ENCODE assay signal across 8 mouse cellular contexts in genomic region chr6:91157237-91157570, GRCm38 (mm10). TPM values are rescaled to one million over a fixed set of nuclear protein-coding genes. Genes with fewer than 3 reads are reported as not detected.
A peak's percentile ranks its signal among the peaks of the same experiment; 100 is the strongest.
DNase-seq lines count a peak whose midpoint lies in the region; ATAC-seq and TF ChIP-seq lines count a peak whose summit lies in the region.

No protein-coding gene starts in this region.

- H3K4me1 ChIP-seq in heart, embryonic 11.5 days (ENCODE audit: control insufficient read depth, insufficient read depth, low read length), result peaks cover 26% of the 10 kb centered on the region; the same call in 1 of the 2 replicates
- no peaks in the 10 kb centered on the region for H3K4me1 ChIP-seq in ES-Bruce4 (ENCODE audit: control insufficient read depth, insufficient read depth, low read length)
- H3K4me1 ChIP-seq in forebrain, embryonic 16.5 days (replicated peaks; ENCODE audit: control insufficient read depth, insufficient read depth, low read length), result peaks cover 65% of the 10 kb centered on the region
- H3K4me1 ChIP-seq in liver, embryonic 16.5 days (ENCODE audit: control insufficient read depth, low read depth, low read length), result peaks cover 87% of the 10 kb centered on the region

- no peaks in the 10 kb centered on the region for H3K9me3 ChIP-seq in heart, embryonic 11.5 days (replicated peaks; ENCODE audit: control insufficient read depth, low read length)
- no peaks in the 10 kb centered on the region for H3K9me3 ChIP-seq in ES-Bruce4 (replicated peaks; ENCODE audit: control insufficient read depth, insufficient read depth, low read length, poor library complexity, severe bottlenecking)
- H3K9me3 ChIP-seq in forebrain, embryonic 16.5 days (ENCODE audit: control insufficient read depth, low read length), result no peaks in the 10 kb centered on the region
- no peaks in the 10 kb centered on the region for H3K9me3 ChIP-seq in liver, embryonic 16.5 days (replicated peaks; ENCODE audit: control insufficient read depth, low read length)

- no peaks in the 10 kb centered on the region for H3K36me3 ChIP-seq in heart, embryonic 11.5 days (ENCODE audit: control insufficient read depth, insufficient read depth, low read length)
- H3K36me3 ChIP-seq in ES-Bruce4 (ENCODE audit: control insufficient read depth, insufficient read depth, low read length, poor library complexity, severe bottlenecking), result no peaks in the 10 kb centered on the region
- H3K36me3 ChIP-seq in forebrain, embryonic 16.5 days (ENCODE audit: control insufficient read depth, insufficient read depth), result no peaks in the 10 kb centered on the region
- no peaks in the 10 kb centered on the region for H3K36me3 ChIP-seq in liver, embryonic 16.5 days (ENCODE audit: control insufficient read depth, insufficient read depth)

- no peak for TF ChIP-seq CTCF in ES-Bruce4 (IDR thresholded peaks at IDR 0.05; ENCODE audit: low read depth, low read length)

- peak overlapping the region; percentile 72 for H3K4me3 ChIP-seq in heart, embryonic 11.5 days (ENCODE audit: low read depth, low read length)
- H3K4me3 ChIP-seq in ES-Bruce4 (ENCODE audit: low read depth, low read length), result peak overlapping the region; percentile 75
- peak overlapping the region; percentile 70 for H3K4me3 ChIP-seq in forebrain, embryonic 16.5 days (replicated peaks; ENCODE audit: low read length)
- peak overlapping the region; percentile 75 for H3K4me3 ChIP-seq in liver, embryonic 16.5 days (ENCODE audit: low read depth, low read length)

- no peak for ATAC-seq in heart, embryonic 11.5 days (replicated peaks; ENCODE audit: insufficient number of reproducible peaks, low FRiP score, low TSS enrichment)
- no peak for ATAC-seq in forebrain, embryonic 16.5 days
- no peak for ATAC-seq in liver, embryonic 16.5 days (ENCODE audit: low read depth)

- peak overlapping the region; percentile 88 for H3K4me2 ChIP-seq in heart, embryonic 11.5 days
- H3K4me2 ChIP-seq in forebrain, embryonic 16.5 days (ENCODE audit: low read length), result peak overlapping the region; percentile 80
- peak overlapping the region; percentile 93 for H3K4me2 ChIP-seq in liver, embryonic 16.5 days (ENCODE audit: low read depth, low read length)

- peaks cover 5% of the 10 kb centered on the region; the same call in 1 of the 2 replicates for H3K27me3 ChIP-seq in heart, embryonic 11.5 days (ENCODE audit: control insufficient read depth, insufficient read depth, low read length)
- no peaks in the 10 kb centered on the region for H3K27me3 ChIP-seq in ES-Bruce4 (ENCODE audit: control insufficient read depth, insufficient read depth, low read length, poor library complexity, severe bottlenecking)
- no peaks in the 10 kb centered on the region for H3K27me3 ChIP-seq in forebrain, embryonic 16.5 days (replicated peaks; ENCODE audit: control insufficient read depth, insufficient read depth, low read length)
- H3K27me3 ChIP-seq in liver, embryonic 16.5 days (ENCODE audit: control insufficient read depth, insufficient read depth, low read depth, low read length), result peaks cover 4% of the 10 kb centered on the region

- intact Hi-C loops in heart, postnatal 25 days (cut with DNase I), result no loop called here
- intact Hi-C loops in left cerebral cortex, postnatal 14 days (cut with DNase I), result no loop called here

- no peak for DNase-seq in heart, postnatal 25 days (ENCODE audit: low spot score)
- no peak for DNase-seq in adrenal gland, adult (ENCODE audit: inconsistent age in 2 of 2, low spot score in 1 of 2)
- no peak for DNase-seq in left cerebral cortex, postnatal 14 days (ENCODE audit: low spot score in 2 of 2)
- no peak for DNase-seq in urinary bladder, postnatal 14 days (ENCODE audit: low spot score)

- peak overlapping the region; percentile 82 for H3K9ac ChIP-seq in heart, embryonic 11.5 days (ENCODE audit: low read depth, low read length)
- peak overlapping the region; percentile 35 for H3K9ac ChIP-seq in ES-Bruce4 (ENCODE audit: low read depth, poor library complexity, severe bottlenecking)
- peak overlapping the region; percentile 79 for H3K9ac ChIP-seq in forebrain, embryonic 16.5 days (replicated peaks; ENCODE audit: low read depth, low read length)
- H3K9ac ChIP-seq in liver, embryonic 16.5 days (ENCODE audit: low read depth, low read length), result peak overlapping the region; percentile 82

- TF ChIP-seq EP300 in ES-Bruce4 (IDR thresholded peaks at IDR 0.05; ENCODE audit: insufficient read depth, low read depth, low read length), result no peak

- no peak overlapping the region for H3K27ac ChIP-seq in heart, embryonic 11.5 days (ENCODE audit: low read depth, low read length)
- no peak overlapping the region for H3K27ac ChIP-seq in ES-Bruce4 (ENCODE audit: insufficient read depth, low read length)
- peak overlapping the region; percentile 36; the same call in 1 of the 2 replicates for H3K27ac ChIP-seq in forebrain, embryonic 16.5 days (ENCODE audit: low read length)
- H3K27ac ChIP-seq in liver, embryonic 16.5 days (ENCODE audit: low read length), result peak overlapping the region; percentile 63

- TF ChIP-seq POLR2A in ES-Bruce4 (IDR thresholded peaks at IDR 0.05; ENCODE audit: insufficient read depth, low read length), result no peak

- WGBS in heart, embryonic 11.5 days (ENCODE audit: insufficient replicate concordance), result 43% methylated on average over 6 of the region's 6 CpGs
- WGBS in forebrain, embryonic 16.5 days, result 41% methylated on average over 6 of the region's 6 CpGs
- WGBS in liver, embryonic 16.5 days (ENCODE audit: insufficient replicate concordance), result 59% methylated on average over 6 of the region's 6 CpGs

RNA-seq across cellular contexts. Expression of gene Hdac11, which starts 0.7 kb away (rescaled TPM):
- polyA plus RNA-seq in heart, embryonic 11.5 days (2014; fragmentation: Nextera tagmentation; extraction: Ambion mirVana), result 7.9 TPM in 2 replicates
- total RNA-seq in heart, postnatal 25 days (2021), result 10 to 100 TPM; 13.0 to 15.1 TPM
- 6.1 and 7.1 TPM in 2 replicates for polyA plus RNA-seq in ES-Bruce4 (2011; ENCODE audit: insufficient read depth, insufficient read length, low read depth, missing spikeins)
- 21.0 and 30.7 TPM in 2 replicates for polyA plus RNA-seq in forebrain, embryonic 16.5 days (2015; fragmentation: Nextera tagmentation; extraction: Ambion mirVana)
- 4.5 and 4.8 TPM in 2 replicates for polyA plus RNA-seq in liver, embryonic 16.5 days (2015; fragmentation: Nextera tagmentation; extraction: Ambion mirVana)
- 100 to 1,000 TPM; 130 to 142 TPM for total RNA-seq in left cerebral cortex, postnatal 14 days (2021)

RNA-seq across cellular contexts. Expression of gene Nup210, which starts 40.6 kb away (rescaled TPM):
- 5.1 and 5.6 TPM in 2 replicates for polyA plus RNA-seq in heart, embryonic 11.5 days (2014; fragmentation: Nextera tagmentation; extraction: Ambion mirVana)
- 1 to 10 TPM; 2.4 to 3.3 TPM for total RNA-seq in heart, postnatal 25 days (2021)
- 36.3 and 46.8 TPM in 2 replicates for polyA plus RNA-seq in ES-Bruce4 (2011; ENCODE audit: insufficient read depth, insufficient read length, low read depth, missing spikeins)
- 18.4 and 21.1 TPM in 2 replicates for polyA plus RNA-seq in forebrain, embryonic 16.5 days (2015; fragmentation: Nextera tagmentation; extraction: Ambion mirVana)
- polyA plus RNA-seq in liver, embryonic 16.5 days (2015; fragmentation: Nextera tagmentation; extraction: Ambion mirVana), result 32.3 and 33.2 TPM in 2 replicates
- 10 to 100 TPM; 30.0 to 35.0 TPM for total RNA-seq in left cerebral cortex, postnatal 14 days (2021)

RNA-seq across cellular contexts. Expression of gene Fbln2, which starts 55.1 kb away (rescaled TPM):
- polyA plus RNA-seq in heart, embryonic 11.5 days (2014; fragmentation: Nextera tagmentation; extraction: Ambion mirVana), result 105 and 137 TPM in 2 replicates
- 10 to 100 TPM; 71.8 to 76.3 TPM for total RNA-seq in heart, postnatal 25 days (2021)
- 21.3 and 23.3 TPM in 2 replicates for polyA plus RNA-seq in ES-Bruce4 (2011; ENCODE audit: insufficient read depth, insufficient read length, low read depth, missing spikeins)
- polyA plus RNA-seq in forebrain, embryonic 16.5 days (2015; fragmentation: Nextera tagmentation; extraction: Ambion mirVana), result 17.6 and 20.3 TPM in 2 replicates
- 5.7 and 8.0 TPM in 2 replicates for polyA plus RNA-seq in liver, embryonic 16.5 days (2015; fragmentation: Nextera tagmentation; extraction: Ambion mirVana)
- total RNA-seq in left cerebral cortex, postnatal 14 days (2021), result 1 to 10 TPM; 9.6 to 9.9 TPM

Comparison
In these comparisons a context has a peak if more than half of its experiments do, and no peak if none do; other contexts are left out.
1. H3K27ac ChIP-seq: peak in forebrain, embryonic 16.5 days (single experiment) and liver, embryonic 16.5 days (single experiment); none in heart, embryonic 11.5 days (single experiment) and ES-Bruce4 (single experiment).
2. Peak in every context shown above with its lines, with median percentiles within 50 percentile points of each other: H3K4me2 ChIP-seq, H3K4me3 ChIP-seq and H3K9ac ChIP-seq.